Mouse (Mus musculus) CH12.LX (cell line): ENCODE data around the gene Gm10647.

Experiments
- CHD2 ChIP-seq: IDR thresholded peaks from 2 replicates; pipeline ENCODE4 v1.6.1; 2011; ENCODE audit warnings: low read length, improper control_type of control experiment
- CTCF ChIP-seq, 2 experiments: IDR thresholded peaks in 1 of 2; conservative IDR thresholded peaks in 1 of 2; 2 replicates each; pipeline ENCODE4 v1.5.1; 2011 to 2012; ENCODE audit warnings: low read depth in 2 of 2, low read length in 2 of 2, improper control_type of control experiment in 1 of 2, inconsistent platforms in 1 of 2, mild to moderate bottlenecking in 1 of 2, moderate library complexity in 1 of 2
- E2F4 ChIP-seq: IDR thresholded peaks from 2 replicates; pipeline ENCODE4 v1.6.1; 2011; ENCODE audit warnings: low read depth, low read length, improper control_type of control experiment; ENCODE audit not compliant: insufficient replicate concordance
- EP300 ChIP-seq: IDR thresholded peaks from 2 replicates; pipeline ENCODE4 v1.6.1; 2011; ENCODE audit warnings: low read length, improper control_type of control experiment
- GABPA ChIP-seq: IDR thresholded peaks from 2 replicates; pipeline ENCODE4 v1.6.1; 2012; ENCODE audit warnings: low read depth, low read length, improper control_type of control experiment, inconsistent platforms; ENCODE audit not compliant: insufficient replicate concordance
- MAX ChIP-seq: IDR thresholded peaks from 2 replicates; pipeline ENCODE4 v1.6.1; 2011; ENCODE audit warnings: low read length, improper control_type of control experiment
- MEF2A ChIP-seq: IDR thresholded peaks from 2 replicates; pipeline ENCODE4 v1.6.1; 2014; ENCODE audit warnings: low read depth, mild to moderate bottlenecking, inconsistent platforms, low read length, improper control_type of control experiment, borderline replicate concordance
- POLR2A ChIP-seq: IDR thresholded peaks from 2 replicates; pipeline ENCODE4 v1.6.1; 2011; ENCODE audit warnings: low read depth, mild to moderate bottlenecking, improper control_type of control experiment, low read length
- RAD21 ChIP-seq: IDR thresholded peaks from 2 replicates; pipeline ENCODE4 v1.6.1; 2011; ENCODE audit warnings: low read depth, mild to moderate bottlenecking, low read length, improper control_type of control experiment, moderate library complexity
- TCF12 ChIP-seq: IDR thresholded peaks from 2 replicates; pipeline ENCODE4 v1.6.1; 2014; ENCODE audit warnings: low read depth, mild to moderate bottlenecking, inconsistent platforms, low read length, improper control_type of control experiment
- USF2 ChIP-seq: conservative IDR thresholded peaks from 2 replicates; pipeline ENCODE4 v1.6.1; 2011; ENCODE audit warnings: low read depth, low read length, improper control_type of control experiment
- ZC3H11A ChIP-seq: IDR thresholded peaks from 2 replicates; pipeline ENCODE4 v1.6.1; 2012; ENCODE audit warnings: low read depth, mild to moderate bottlenecking, inconsistent platforms, low read length, improper control_type of control experiment

DNA sequence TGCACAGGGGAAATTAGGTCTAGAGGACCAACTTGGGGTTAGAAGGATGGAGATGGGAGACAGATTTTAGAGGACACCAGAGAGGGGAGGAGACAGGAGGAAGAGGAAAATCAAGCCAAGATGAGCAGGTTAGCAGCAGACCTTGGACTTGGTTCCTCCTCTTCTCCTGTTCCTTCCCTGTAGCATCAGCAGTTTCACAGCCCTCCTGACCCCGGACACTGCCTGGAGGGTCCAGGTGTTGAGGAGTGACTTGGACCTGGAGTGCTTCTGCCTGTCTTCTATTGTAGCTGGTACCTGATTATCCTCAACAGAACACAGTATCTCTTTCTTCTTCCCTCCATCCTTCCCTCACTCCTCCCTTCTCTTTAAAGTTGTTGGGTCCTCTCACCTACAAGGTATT, 28.1 kb upstream of the Gm10647 start:
- TF ChIP-seq CTCF (conservative IDR thresholded peaks at IDR 0.05 in 1 of 2, IDR thresholded peaks at IDR 0.05 in 1 of 2; ENCODE audit: low read depth in 2 of 2, low read length in 2 of 2) (no peak), ZC3H11A (no peak), RAD21 (no peak), TCF12 (no peak), POLR2A (no peak), CHD2 (no peak), E2F4 (no peak), USF2 (no peak), EP300 (no peak), MEF2A (no peak), GABPA (no peak), MAX (no peak)
